Mouse (Mus musculus) liver, embryonic 11.5 days (tissue): ENCODE measurements at regions not wholly inside any gene's neighbourhood (a gene's known extent, or its start where the extent isn't known, plus 50 kb on each side); places are given as distances from the start of the nearest gene placed in this dataset.

Source experiments
- ATAC-seq: fragments of 200-750 bp; cut with Nextera tagmentation; replicated peaks from 2 replicates; pipeline ENCODE4 v1.8.0; 2017; ENCODE audit warnings: moderate number of reproducible peaks, mild to moderate bottlenecking, moderate TSS enrichment, moderate library complexity; ENCODE audit not compliant: low FRiP score
- DNase-seq: peaks from one replicate; pipeline ENCODE4 v3.0.0-alpha.2; 2017; ENCODE audit warnings: low spot score
- H3K27ac ChIP-seq: fragments of 300-500 bp; sonication (generic); 2 replicates; pipeline ENCODE4 v1.5.1; 2014; ENCODE audit warnings: mild to moderate bottlenecking, low read depth, low read length, control low read depth
- H3K27me3 ChIP-seq: fragments of 300-500 bp; sonication (generic); replicated peaks from 2 replicates; pipeline ENCODE4 v1.6.1; 2014; ENCODE audit warnings: low read length, mixed read lengths; ENCODE audit not compliant: control insufficient read depth, insufficient read depth
- H3K36me3 ChIP-seq: fragments of 300-500 bp; sonication (generic); 2 replicates; pipeline ENCODE4 v1.6.1; 2014; ENCODE audit warnings: mild to moderate bottlenecking, low read length, moderate library complexity, mixed read lengths; ENCODE audit not compliant: control insufficient read depth, insufficient read depth
- H3K4me1 ChIP-seq: fragments of 300-500 bp; sonication (generic); replicated peaks from 2 replicates; pipeline ENCODE4 v1.6.1; 2014; ENCODE audit warnings: low read length, mixed read lengths; ENCODE audit not compliant: control insufficient read depth, insufficient read depth
- H3K4me2 ChIP-seq: fragments of 300-500 bp; sonication (generic); 2 replicates; pipeline ENCODE4 v1.6.1; 2014; ENCODE audit warnings: mild to moderate bottlenecking, control low read depth, moderate library complexity
- H3K4me3 ChIP-seq: fragments of 300-500 bp; sonication (generic); 2 replicates; pipeline ENCODE4 v1.5.1; 2014; ENCODE audit warnings: low read depth, low read length, control low read depth
- H3K9ac ChIP-seq: fragments of 300-500 bp; sonication (generic); 2 replicates; pipeline ENCODE4 v1.6.1; 2014; ENCODE audit warnings: low read depth, low read length, control low read depth
- H3K9me3 ChIP-seq: fragments of 300-500 bp; sonication (generic); 2 replicates; pipeline ENCODE4 v1.6.1; 2016; ENCODE audit warnings: low read length, inconsistent platforms, mixed read lengths; ENCODE audit not compliant: control insufficient read depth
- WGBS: fragments of 180-500 bp; shearing (Covaris S2); extraction: QIAGEN DNeasy Blood & Tissue Kit; methylation state at CpG from one replicate; pipeline ENCODE4 v1.1.7; 2014; 5-methylcytosine and 5-hydroxymethylcytosine counted together

- DNase-seq (no peak), ATAC-seq (no peak)
- H3K9ac ChIP-seq = no peak overlapping the region
Observed at GRCm38 (mm10) chr15:56077838-56078567, 1399.4 kb downstream of the Slc22a22 start.

GRCm38 (mm10) chr15:56077081-56077480 lies 1400.3 kb downstream of the Slc22a22 start:
- Histone ChIP-seq H3K4me2 (no peak overlapping the region), H3K4me1 (no peaks in the 10 kb centered on the region), H3K36me3 (no peaks in the 10 kb centered on the region), H3K9ac (no peak overlapping the region), H3K4me3 (no peak overlapping the region), H3K27me3 (no peaks in the 10 kb centered on the region), H3K9me3 (no peaks in the 10 kb centered on the region), H3K27ac (no peak overlapping the region)
- ATAC-seq (no peak), DNase-seq (no peak)
- 60% methylated on average over 1 of the region's 1 CpGs for WGBS

More at GRCm38 (mm10) chr15:56077838-56078567, 1399.4 kb downstream of the Slc22a22 start:
- Histone ChIP-seq H3K36me3 (no peaks in the 10 kb centered on the region), H3K27ac (no peak overlapping the region), H3K4me3 (no peak overlapping the region), H3K27me3 (no peaks in the 10 kb centered on the region), H3K9me3 (no peaks in the 10 kb centered on the region), H3K4me1 (no peaks in the 10 kb centered on the region), H3K4me2 (no peak overlapping the region)
- 73% methylated on average over 11 of the region's 11 CpGs for WGBS

GRCm38 (mm10) chr15:56076680-56077079 lies 1400.7 kb downstream of the Slc22a22 start:
- Histone ChIP-seq H3K9me3 (no peaks in the 10 kb centered on the region), H3K27ac (no peak overlapping the region), H3K36me3 (no peaks in the 10 kb centered on the region), H3K9ac (no peak overlapping the region), H3K4me2 (no peak overlapping the region), H3K27me3 (no peaks in the 10 kb centered on the region), H3K4me3 (no peak overlapping the region), H3K4me1 (no peaks in the 10 kb centered on the region)
- DNase-seq = no peak
- no peak for ATAC-seq
- 81% methylated on average over 1 of the region's 1 CpGs for WGBS

GRCm38 (mm10) chr15:56069511-56069910 lies 1407.9 kb downstream of the Slc22a22 start:
- Histone ChIP-seq H3K36me3 (no peaks in the 10 kb centered on the region), H3K4me3 (no peak overlapping the region), H3K9me3 (no peaks in the 10 kb centered on the region), H3K27me3 (no peaks in the 10 kb centered on the region), H3K27ac (no peak overlapping the region), H3K4me1 (no peaks in the 10 kb centered on the region; the same call in 1 of the 2 replicates), H3K9ac (no peak overlapping the region), H3K4me2 (no peak overlapping the region)
- WGBS = 71% methylated on average over 2 of the region's 2 CpGs
- DNase-seq (no peak), ATAC-seq (no peak)

- Histone ChIP-seq H3K9me3 (no peaks in the 10 kb centered on the region), H3K4me3 (no peak overlapping the region), H3K4me1 (no peaks in the 10 kb centered on the region; the same call in 1 of the 2 replicates), H3K27ac (no peak overlapping the region), H3K4me2 (no peak overlapping the region), H3K9ac (no peak overlapping the region), H3K27me3 (no peaks in the 10 kb centered on the region), H3K36me3 (no peaks in the 10 kb centered on the region)
- WGBS = 57% methylated on average over 3 of the region's 3 CpGs
- ATAC-seq (no peak), DNase-seq (no peak)
Observed at GRCm38 (mm10) chr15:56067214-56067613, 1410.2 kb downstream of the Slc22a22 start.

GRCm38 (mm10) chr15:56066540-56066939 lies 1410.9 kb downstream of the Slc22a22 start:
- Histone ChIP-seq H3K27ac (no peak overlapping the region), H3K27me3 (no peaks in the 10 kb centered on the region), H3K9ac (no peak overlapping the region), H3K4me1 (no peaks in the 10 kb centered on the region; the same call in 1 of the 2 replicates), H3K36me3 (no peaks in the 10 kb centered on the region), H3K4me2 (no peak overlapping the region), H3K9me3 (no peaks in the 10 kb centered on the region), H3K4me3 (no peak overlapping the region)
- WGBS = 67% methylated on average over 4 of the region's 4 CpGs
- DNase-seq (no peak), ATAC-seq (no peak)

- H3K4me1 ChIP-seq = no peaks in the 10 kb centered on the region; the same call in 1 of the 2 replicates
- no peak overlapping the region for H3K4me3 ChIP-seq
- H3K9ac ChIP-seq = no peak overlapping the region
- no peaks in the 10 kb centered on the region for H3K36me3 ChIP-seq
- 33% methylated on average over 7 of the region's 7 CpGs for WGBS
- H3K4me2 ChIP-seq = no peak overlapping the region
- DNase-seq (no peak), ATAC-seq (no peak; the same call in 1 of the 2 replicates)
- no peaks in the 10 kb centered on the region for H3K27me3 ChIP-seq
- no peaks in the 10 kb centered on the region for H3K9me3 ChIP-seq
- H3K27ac ChIP-seq = no peak overlapping the region
Observed at GRCm38 (mm10) chr15:56065872-56066534, 1411.4 kb downstream of the Slc22a22 start.

- H3K9ac ChIP-seq = no peak overlapping the region
- no peaks in the 10 kb centered on the region for H3K9me3 ChIP-seq
- ATAC-seq = no peak
- H3K27ac ChIP-seq = no peak overlapping the region
- WGBS = 75% methylated on average over 3 of the region's 3 CpGs
- H3K27me3 ChIP-seq = no peaks in the 10 kb centered on the region
- no peak for DNase-seq
- H3K36me3 ChIP-seq = no peaks in the 10 kb centered on the region
- no peak overlapping the region for H3K4me3 ChIP-seq
- no peaks in the 10 kb centered on the region; the same call in 1 of the 2 replicates for H3K4me1 ChIP-seq
- H3K4me2 ChIP-seq = no peak overlapping the region
Observed at GRCm38 (mm10) chr15:56062576-56062975, 1414.8 kb downstream of the Slc22a22 start.

GRCm38 (mm10) chr15:56061326-56061725 lies 1416.1 kb downstream of the Slc22a22 start:
- WGBS = 72% methylated on average over 4 of the region's 4 CpGs
- ATAC-seq (no peak), DNase-seq (no peak)
- no peak overlapping the region for H3K27ac ChIP-seq
- no peak overlapping the region for H3K4me2 ChIP-seq
- H3K27me3 ChIP-seq = no peaks in the 10 kb centered on the region
- H3K4me3 ChIP-seq = no peak overlapping the region
- H3K4me1 ChIP-seq = no peaks in the 10 kb centered on the region
- H3K9ac ChIP-seq = no peak overlapping the region
- no peaks in the 10 kb centered on the region for H3K36me3 ChIP-seq
- no peaks in the 10 kb centered on the region for H3K9me3 ChIP-seq
